Mouse (Mus musculus) naive thymus-derived CD4-positive, alpha-beta T cell, adult 2 months (primary cell): Measurements from ENCODE around the gene Pde3a.

Source experiments
- DNase-seq: peaks from one replicate; pipeline ENCODE4 v3.0.0-alpha.2; 2011; ENCODE audit warnings: low read depth

The Pde3a gene

DNA sequence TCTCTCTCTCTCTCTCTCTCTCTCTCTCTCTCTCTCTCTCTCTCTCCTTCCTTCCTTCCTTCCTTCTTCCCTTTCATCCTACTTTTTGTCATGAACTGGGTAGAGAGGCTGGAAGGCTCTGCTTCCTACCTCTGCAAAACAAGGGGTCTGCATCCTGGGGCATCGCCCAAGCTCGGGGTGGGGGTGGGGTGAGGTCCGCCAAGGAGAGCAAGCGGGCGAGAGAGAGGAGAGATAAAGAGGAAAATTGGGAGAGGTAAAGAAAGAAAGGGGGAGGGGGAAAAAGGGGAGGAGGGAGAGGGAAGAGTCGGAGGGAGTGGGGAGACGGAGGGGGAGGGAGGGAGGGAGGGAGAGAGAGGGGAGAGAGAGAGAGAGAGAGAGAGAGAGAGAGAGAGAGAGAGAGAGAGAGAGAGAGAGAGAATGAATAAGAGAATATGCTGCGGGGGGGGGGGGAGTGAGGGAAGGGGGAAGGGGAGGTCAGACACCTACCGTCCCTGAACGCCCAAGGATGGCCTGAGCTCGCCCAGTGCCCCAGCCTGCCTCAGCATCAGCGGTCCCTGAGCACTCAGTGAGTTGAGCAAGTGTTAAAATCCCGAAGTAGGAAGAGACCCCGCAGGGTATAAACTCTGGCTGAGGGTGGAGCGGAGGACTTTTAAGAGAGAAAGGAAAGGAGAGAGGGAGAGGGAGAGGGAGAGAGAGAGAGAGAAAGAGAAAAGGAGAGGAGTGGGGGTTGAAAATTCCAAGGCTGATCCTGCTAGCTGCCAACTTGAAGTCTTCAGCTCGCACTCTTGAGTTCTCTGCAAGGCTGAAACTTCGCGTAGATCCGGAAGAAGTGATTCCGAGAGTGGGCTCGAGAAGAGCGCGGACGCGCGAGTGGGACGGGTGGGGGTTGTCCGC, at the start of gene Pde3a:
TSS of gene Pde3a (plus strand) at position 579 of the 894 bp plus-strand sequence.
- DNase-seq = no peak

DNA sequence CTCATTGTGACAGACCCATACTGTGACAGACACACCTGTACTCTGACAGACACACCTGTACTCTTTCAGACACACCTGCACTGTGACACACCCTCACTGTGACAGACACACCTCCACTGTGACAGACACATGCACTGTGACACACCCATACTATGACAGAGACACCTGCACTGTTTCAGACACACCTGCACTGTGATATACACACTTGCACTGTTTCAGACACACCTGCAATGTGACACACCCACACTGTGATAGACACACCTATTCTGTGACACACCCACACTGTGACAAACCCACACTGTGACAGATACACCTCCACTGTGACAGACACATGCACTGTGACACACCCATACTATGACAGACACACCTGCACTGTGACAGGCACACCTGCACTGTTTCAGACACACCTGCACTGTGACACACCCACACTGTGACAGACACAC, 48.9 kb upstream of the Pde3a start:
- no peak for DNase-seq

DNA sequence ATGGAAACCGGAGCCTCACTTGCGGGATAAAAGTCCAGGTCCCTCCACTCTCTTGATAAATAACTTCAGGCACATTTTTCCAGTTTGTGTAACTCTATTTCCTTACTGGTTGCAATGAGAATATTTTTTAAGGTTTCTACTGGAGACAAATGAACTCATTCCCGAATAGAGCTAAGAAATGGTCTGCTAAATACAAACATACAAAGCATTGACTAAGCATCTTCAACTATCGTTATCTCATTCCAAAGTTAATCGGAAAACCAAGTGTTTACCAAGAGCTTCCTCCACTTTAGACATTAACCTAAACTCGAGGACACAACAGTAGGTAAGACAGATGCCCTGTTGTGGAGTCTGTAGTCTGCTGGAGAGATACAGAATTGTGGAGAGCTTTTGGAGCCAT, 41.5 kb upstream of the Pde3a start:
- DNase-seq = no peak

DNA sequence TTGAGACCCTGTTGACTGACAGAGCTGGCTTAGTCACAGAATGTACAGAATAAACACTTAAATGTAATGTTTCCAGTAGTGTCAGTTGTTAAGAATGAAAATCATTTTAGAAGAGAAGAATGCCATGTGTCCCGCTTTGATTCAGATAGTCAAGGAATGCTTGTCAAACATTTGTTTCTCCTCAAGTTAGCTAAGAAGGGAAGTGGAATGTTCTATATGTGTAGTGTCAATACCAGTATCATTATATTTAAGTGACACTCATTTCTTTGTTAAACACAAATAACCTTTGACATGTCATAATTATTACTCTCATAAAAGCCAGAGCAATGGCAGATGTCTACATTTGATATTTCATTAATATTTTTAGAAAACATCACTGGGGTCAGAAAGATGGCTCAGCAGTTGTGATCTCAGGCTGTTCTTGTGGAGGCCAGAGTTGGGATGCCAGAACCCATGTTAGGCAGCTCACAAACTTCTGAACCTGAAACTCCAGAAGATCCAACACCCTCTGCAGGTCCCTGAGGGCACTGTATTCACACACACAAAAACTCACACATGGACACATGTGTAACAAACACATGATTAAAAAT, 40.7 kb upstream of the Pde3a start:
- DNase-seq = no peak

DNA sequence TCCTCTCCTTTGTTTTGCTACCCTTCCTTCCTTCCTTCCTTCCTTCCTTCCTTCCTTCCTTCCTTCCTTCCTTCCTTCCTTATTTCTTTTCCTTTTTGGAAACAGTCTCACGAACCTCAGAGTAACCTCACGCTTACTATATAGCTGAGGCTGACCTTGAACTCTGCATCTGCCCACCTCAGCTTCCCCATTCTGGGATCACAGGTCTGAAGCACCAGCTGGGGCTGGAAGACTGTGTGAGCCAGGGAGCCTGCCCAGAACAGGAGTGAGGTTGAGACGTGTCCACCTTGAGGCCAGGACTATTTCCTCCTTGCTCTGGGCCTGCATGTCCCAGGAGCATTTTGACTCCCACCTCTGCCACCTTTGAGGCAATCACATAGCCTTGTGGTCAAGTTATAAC, 39.0 kb upstream of the Pde3a start:
- no peak for DNase-seq

DNA sequence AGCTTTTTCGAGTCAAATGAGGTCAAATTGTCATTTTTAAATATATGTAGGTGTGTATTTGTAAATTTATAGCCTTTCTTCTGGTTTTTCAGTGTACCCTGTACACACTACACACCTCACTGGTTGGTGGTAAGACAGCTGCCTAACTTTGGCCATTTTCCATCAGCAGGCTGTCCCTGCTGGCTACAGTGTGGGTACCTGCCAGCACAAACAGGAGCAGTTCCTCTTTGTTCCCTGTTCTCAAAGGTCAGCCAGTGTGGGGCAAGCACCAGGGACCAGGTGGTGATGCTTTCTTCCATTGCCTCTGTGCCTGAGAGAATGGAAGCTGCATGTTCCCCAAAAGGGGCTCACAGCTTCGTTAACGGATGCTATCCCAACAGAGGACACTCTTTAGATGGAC, 28.0 kb upstream of the Pde3a start:
- DNase-seq = no peak

DNA sequence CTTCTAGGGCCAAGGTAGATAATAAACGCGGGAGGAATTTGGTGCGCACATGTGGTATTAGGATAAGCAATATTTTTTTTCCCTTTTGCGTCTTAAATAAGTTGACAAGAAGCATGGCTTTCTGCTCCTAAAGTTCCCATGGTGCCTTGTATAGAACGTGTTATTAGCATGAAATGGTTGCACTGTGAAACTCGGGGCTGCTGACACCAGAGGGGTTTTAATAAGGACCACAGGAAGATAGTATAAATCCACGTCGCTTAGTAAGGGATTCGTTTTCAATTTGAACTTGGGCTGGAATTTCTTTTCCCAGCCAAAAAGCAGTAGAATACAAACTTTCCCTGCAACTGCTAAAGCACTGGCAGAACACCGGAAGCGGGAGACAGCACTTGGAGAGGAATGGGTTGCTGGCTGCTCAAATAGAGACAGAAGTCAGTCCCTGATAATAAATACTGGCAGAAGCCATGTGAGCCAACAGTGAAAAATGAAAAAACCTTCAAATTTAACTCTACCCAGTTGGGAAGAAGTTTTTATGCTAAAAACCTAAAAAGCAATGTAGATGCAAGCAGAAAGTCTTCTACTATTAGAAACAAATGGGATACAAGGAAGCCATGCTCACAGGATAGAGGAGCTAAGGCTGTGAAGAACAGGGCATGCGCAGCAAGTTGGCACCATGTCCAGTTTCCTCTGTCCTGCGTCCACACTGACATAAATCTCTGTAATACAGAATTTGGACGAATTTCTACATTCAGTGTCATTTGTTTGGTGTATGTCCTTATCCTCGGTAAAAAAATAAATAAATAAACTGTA, 22.0 kb upstream of the Pde3a start:
- DNase-seq = no peak

GRCm38 (mm10) chr6:141227658-141228005, 21.4 kb upstream of the Pde3a start:
- no peak for DNase-seq

DNA sequence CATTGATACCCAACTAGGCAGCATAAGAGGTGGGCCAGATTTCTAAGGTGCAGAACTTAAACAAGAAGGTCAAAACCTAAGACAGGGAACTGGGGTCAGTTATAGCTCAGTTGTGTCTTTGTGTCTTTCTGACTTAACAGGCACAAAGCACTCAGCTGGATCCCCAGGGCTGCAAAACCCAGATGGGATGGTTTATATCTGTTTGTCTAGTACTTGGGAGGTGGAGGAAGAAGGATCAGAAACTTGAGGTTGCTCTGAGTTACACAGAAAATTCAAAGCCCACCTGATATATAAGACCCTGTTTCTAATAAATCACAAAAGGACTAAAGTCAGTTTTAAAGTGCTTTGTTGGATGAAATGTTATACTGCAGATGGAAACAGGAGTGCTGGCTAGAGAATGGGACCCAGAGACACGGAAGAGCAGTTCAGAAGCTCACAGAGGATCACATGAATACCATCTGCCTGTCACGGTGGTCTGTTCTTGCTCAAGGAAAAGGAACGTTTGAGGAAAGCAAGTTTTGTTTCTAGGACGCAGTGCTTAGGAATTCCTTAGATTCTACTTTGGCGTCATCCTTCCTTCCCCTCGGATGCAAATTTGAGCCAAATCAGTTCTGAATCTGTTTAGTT, 16.2 kb upstream of the Pde3a start:
- no peak for DNase-seq

GRCm38 (mm10) chr6:141241809-141242208, 7.3 kb upstream of the Pde3a start:
- DNase-seq = no peak

DNA sequence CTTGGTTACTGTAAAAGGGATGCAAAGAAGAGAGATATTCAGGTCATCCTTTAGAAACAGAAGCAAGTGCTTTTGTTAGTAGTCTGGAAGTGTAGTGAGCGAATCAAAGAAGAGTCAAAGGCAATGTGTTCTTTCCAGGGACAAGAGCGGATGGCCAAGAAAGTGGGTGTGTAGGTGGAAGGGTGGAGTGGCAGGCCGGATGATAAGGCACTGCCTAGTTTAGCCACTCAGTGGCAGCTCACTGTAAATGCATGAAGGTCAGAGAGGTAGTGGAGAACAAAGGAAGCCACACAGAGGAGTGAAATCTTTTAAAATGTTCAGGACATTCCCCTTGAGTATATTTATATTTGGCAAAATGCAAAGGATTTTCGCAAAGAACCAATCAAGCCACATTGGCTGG, 4.0 kb upstream of the Pde3a start:
- DNase-seq = no peak

DNA sequence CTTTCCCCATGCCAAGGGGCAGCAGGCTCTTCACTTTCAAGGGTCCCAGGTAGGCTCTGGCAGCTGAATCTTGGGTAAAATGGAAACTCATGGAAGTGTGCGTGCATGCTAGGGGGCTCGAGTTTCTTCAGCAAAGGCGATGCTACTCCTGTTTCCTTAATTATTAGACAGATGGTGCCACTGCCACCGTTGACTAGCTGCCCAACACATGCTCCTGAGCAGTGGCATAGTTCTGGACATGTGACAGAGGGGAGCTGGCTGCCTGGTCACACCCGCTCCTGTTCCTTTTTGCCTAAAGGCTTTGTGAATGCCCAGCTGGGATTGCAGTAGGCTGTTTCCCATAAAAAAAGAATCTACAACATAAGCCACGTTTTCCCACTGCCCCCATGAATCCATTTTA, 2.7 kb upstream of the Pde3a start:
- no peak for DNase-seq

- DNase-seq = no peak
Observed at GRCm38 (mm10) chr6:141248081-141248480, 988 bp upstream of the Pde3a start.

DNA sequence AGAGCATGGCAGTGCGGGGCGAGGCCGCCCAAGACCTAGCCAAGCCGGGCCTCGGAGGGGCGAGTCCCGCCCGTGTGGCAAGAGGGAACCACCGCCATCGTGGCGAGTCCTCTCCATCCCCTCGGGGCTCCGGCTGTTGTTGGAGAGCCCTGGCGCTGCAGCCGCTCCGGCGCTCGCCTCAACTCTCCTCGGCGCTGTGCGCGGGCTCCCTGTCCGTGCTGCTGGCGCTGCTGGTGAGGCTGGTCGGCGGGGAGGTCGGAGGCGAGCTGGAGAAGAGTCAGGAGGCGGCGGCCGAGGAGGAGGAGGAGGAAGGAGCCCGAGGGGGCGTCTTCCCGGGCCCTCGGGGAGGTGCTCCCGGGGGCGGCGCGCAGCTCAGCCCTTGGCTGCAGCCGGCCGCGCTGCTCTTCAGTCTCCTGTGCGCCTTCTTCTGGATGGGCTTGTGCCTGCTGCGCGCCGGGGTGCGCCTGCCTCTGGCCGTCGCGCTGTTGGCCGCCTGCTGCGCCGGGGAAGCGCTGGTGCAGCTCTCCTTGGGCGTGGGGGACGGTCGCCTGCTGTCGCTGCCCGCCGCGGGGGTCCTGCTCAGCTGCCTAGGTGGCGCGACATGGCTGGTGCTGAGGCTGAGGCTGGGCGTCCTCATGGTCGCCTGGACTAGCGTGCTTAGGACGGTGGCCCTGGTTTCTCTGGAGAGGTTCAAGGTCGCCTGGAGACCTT, 671 bp downstream of the Pde3a start:
- DNase-seq = no peak

DNA sequence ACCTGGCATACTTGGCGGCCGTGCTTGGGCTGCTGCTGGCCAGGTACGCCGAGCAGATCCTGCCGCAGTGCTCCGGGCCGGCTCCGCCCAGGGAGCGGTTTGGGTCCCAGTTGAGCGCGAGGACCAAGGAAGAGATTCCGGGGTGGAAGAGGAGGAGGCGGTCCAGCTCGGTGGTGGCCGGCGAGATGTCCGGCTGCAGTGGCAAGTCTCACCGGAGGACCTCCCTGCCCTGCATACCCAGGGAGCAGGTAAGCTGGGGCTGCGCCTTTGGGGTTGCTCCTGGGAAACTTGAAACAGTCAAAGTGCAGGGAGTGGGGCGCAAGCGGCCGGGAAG, 1.2 kb downstream of the Pde3a start:
- no peak for DNase-seq

DNA sequence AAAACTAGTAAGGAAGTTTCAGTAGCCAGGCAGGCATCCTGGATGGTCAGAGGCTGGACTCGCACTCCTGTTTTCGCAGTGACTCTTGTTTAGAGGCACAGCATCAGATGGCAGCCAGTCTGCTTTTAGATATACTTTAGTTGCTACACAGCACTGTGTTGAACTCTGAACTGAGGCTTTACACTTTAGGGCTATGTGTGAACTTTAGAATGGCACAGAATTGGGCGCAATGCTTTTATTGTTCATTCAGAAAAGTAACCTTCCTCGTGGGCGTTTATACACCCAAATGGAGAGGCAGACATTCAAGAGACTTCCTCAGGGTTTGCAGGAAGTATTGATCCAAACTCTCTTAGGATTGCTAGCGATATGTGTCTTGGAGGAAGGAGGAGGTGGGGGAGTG, 1.9 kb downstream of the Pde3a start:
- DNase-seq = no peak

GRCm38 (mm10) chr6:141252520-141252919, 3.5 kb downstream of the Pde3a start:
- no peak for DNase-seq

DNA sequence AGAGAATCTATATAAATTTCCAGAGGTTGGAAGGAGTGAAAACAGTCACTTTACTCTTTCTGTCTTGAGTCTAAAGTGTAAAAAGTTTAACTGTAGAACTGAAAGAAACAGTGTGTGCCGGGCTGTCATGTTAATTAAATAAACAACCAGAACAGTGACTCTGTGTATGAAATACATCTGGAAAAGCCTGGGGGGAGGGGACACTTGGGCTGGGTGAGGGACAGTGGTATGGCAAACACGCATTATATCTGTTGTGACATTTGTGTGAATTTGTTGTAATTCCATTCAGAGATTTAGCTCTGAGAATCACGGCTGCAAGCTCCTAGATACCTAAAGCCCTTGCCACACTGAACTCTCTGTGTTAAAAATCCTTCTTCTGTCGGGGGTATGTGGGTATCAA, 5.9 kb downstream of the Pde3a start:
- DNase-seq = no peak

DNA sequence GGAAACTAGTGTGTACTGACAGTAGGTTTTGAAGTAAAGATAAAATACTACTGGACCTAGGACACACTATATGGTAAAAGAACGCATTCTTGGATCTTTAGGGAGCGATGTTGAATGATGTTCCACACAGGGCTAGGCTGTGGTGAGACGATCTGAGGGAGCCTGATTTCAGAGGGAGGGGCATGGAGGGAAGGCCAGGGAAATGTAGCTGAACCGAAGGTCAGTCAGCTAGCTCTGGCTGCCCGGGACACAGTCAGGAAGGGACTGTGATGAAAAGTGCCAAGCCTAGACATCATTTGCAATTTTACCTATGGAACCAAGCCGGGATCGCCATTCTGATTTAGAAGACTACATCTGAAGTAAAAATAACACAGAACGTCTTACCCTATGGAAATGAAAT, 7.8 kb downstream of the Pde3a start:
- no peak for DNase-seq

DNA sequence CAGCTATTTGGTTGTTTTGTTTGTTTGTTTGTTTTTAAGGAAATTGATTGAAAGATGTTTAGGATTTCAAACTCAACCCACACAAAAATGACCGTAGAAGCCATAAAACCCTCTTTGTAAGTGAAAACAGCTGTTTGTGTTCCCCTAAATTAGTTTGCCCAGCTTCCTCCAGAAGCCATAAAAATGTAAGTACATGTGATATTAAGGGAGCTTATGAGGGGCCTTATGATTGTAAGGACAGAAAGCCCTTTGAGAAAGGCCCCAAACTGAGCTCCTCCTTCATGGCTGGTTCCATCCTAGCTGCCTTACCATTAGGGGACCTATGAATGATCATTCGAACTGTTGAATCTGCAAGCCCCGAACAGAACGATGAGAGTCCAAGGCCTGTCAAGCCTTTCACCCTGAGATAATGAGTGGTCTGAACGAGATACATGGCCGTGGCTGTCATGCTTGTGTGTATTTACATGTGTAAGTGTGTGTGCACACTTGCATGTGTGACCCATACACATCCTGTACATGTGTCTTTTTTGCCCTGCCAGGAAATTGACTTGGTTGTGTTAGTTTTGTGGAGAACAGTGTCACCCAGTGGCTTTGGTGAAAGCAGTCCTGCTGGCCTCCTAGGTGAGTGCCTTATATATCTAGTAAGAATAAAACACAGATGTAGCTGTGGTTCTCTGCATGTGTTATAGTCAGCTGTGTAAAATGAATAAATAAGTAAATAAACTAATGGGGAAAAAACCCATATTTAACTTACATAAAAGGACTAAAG, 8.5 kb downstream of the Pde3a start:
- no peak for DNase-seq

GRCm38 (mm10) chr6:141265257-141265656, 16.2 kb downstream of the Pde3a start:
- DNase-seq = no peak
